In the genomic region with DNA sequence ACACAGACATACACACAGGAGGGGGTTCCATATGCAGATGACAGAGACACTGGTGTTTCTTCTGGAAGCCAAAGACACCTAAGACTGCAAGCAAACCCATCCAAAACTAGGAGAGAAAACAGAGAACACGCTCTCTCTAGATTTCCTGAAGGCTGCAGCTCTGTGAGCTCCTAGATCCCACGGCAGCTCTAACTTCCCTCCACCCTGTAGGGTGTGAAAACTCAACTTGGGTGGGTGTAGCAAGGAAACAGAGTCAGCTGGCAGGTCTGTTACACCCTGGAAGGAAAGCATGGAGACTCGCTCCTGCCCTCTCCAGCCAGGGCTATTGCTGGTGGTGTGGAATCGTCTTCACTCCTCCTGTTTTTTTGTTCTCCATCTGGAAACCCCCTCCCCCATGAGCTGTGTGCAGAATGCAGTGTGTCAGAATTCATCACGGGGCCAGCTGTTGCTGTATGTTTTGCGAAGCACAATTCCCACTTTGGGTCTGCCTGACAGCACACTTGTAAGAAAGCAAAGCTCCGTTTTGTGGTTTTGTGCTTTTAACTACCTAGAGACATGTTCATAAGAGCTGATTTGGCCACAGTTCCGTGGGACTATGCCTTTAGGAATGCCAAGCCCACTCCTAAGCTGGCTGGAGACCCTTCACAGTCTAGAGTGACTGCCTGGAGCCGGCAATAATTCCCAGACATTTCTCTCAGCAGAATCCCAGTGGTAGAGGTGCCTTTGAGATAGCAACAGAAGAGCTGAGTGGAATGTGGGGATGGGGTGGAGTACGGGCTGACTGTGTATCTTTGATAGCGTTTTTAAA, we compare ENCODE assay signal across 7 mouse cellular contexts. TPM values are rescaled to one million over a fixed set of nuclear protein-coding genes. Genes with fewer than 3 reads are reported as not detected.
A peak's percentile ranks its signal among the peaks of the same experiment; 100 is the strongest.
DNase-seq lines count a peak whose midpoint lies in the region; ATAC-seq lines count a peak whose summit lies in the region.

No protein-coding gene starts in this region.

- DNase-seq in liver, embryonic 11.5 days (ENCODE audit: low spot score): no peak
- no peak for DNase-seq in liver
- DNase-seq in thymus, postnatal 25 days: no peak
- no peak for DNase-seq in spleen, postnatal 10 days (ENCODE audit: low spot score in 2 of 2)

- no peaks in the 10 kb centered on the region for H3K36me3 ChIP-seq in liver, embryonic 11.5 days (ENCODE audit: control insufficient read depth, insufficient read depth, low read length)
- no peaks in the 10 kb centered on the region for H3K36me3 ChIP-seq in forebrain, embryonic 13.5 days (ENCODE audit: poor library complexity, severe bottlenecking)
- no peaks in the 10 kb centered on the region for H3K36me3 ChIP-seq in limb, embryonic 15.5 days
- H3K36me3 ChIP-seq in stomach, embryonic 14.5 days (ENCODE audit: control insufficient read depth, insufficient read depth, low read length): no peaks in the 10 kb centered on the region

- no peak overlapping the region for H3K27ac ChIP-seq in liver, embryonic 11.5 days (ENCODE audit: low read depth, low read length)
- H3K27ac ChIP-seq in forebrain, embryonic 13.5 days: peak overlapping the region; percentile 57
- H3K27ac ChIP-seq in limb, embryonic 15.5 days: peak overlapping the region; percentile 77
- H3K27ac ChIP-seq in stomach, embryonic 14.5 days (ENCODE audit: low read length): peak overlapping the region; percentile 28; the same call in 1 of the 2 replicates

- peak; percentile 14 for ATAC-seq in liver, embryonic 11.5 days (replicated peaks; ENCODE audit: low FRiP score)
- peak; percentile 34 for ATAC-seq in forebrain, embryonic 13.5 days
- no peak; the same call in 1 of the 2 replicates for ATAC-seq in limb, embryonic 15.5 days (ENCODE audit: insufficient number of reproducible peaks, low FRiP score, low TSS enrichment, low read depth)
- no peak for ATAC-seq in stomach, embryonic 14.5 days (ENCODE audit: insufficient number of reproducible peaks, insufficient read depth, low FRiP score, low read depth)

- H3K4me3 ChIP-seq in liver, embryonic 11.5 days (ENCODE audit: low read depth, low read length): peak overlapping the region; percentile 44
- 0 out of 2 replicates have a peak overlapping the region, but pooled peaks have one; percentile 13 for H3K4me3 ChIP-seq in forebrain, embryonic 13.5 days
- H3K4me3 ChIP-seq in limb, embryonic 15.5 days: peak overlapping the region; percentile 33
- H3K4me3 ChIP-seq in stomach, embryonic 14.5 days (ENCODE audit: low read depth, low read length): peak overlapping the region; percentile 25; the same call in 1 of the 2 replicates

- peaks cover 4% of the 10 kb centered on the region for H3K4me1 ChIP-seq in liver, embryonic 11.5 days (replicated peaks; ENCODE audit: control insufficient read depth, insufficient read depth, low read length)
- peaks cover 32% of the 10 kb centered on the region for H3K4me1 ChIP-seq in forebrain, embryonic 13.5 days
- H3K4me1 ChIP-seq in limb, embryonic 15.5 days: peaks cover 22% of the 10 kb centered on the region
- H3K4me1 ChIP-seq in stomach, embryonic 14.5 days (ENCODE audit: control insufficient read depth, insufficient read depth, low read length): peaks cover 28% of the 10 kb centered on the region; the same call in 1 of the 2 replicates

- H3K9me3 ChIP-seq in liver, embryonic 11.5 days (ENCODE audit: control insufficient read depth, low read length): no peaks in the 10 kb centered on the region
- no peaks in the 10 kb centered on the region for H3K9me3 ChIP-seq in forebrain, embryonic 13.5 days (replicated peaks)
- H3K9me3 ChIP-seq in limb, embryonic 15.5 days: no peaks in the 10 kb centered on the region
- H3K9me3 ChIP-seq in stomach, embryonic 14.5 days (ENCODE audit: control insufficient read depth, low read depth, low read length): no peaks in the 10 kb centered on the region

- WGBS in liver, embryonic 11.5 days: 39% methylated on average over 11 of the region's 11 CpGs
- WGBS in forebrain, embryonic 13.5 days: 28% methylated on average over 11 of the region's 11 CpGs
- WGBS in limb, embryonic 15.5 days: 19% methylated on average over 11 of the region's 11 CpGs
- 19% methylated on average over 11 of the region's 11 CpGs for WGBS in stomach, embryonic 14.5 days

- peak overlapping the region; percentile 74 for H3K4me2 ChIP-seq in liver, embryonic 11.5 days
- peak overlapping the region; percentile 39 for H3K4me2 ChIP-seq in forebrain, embryonic 13.5 days
- H3K4me2 ChIP-seq in limb, embryonic 15.5 days: peak overlapping the region; percentile 55
- H3K4me2 ChIP-seq in stomach, embryonic 14.5 days (replicated peaks; ENCODE audit: low read depth, low read length): peak overlapping the region; percentile 55

- H3K9ac ChIP-seq in liver, embryonic 11.5 days (ENCODE audit: low read depth, low read length): no peak overlapping the region
- peak overlapping the region; percentile 37; the same call in 1 of the 2 replicates for H3K9ac ChIP-seq in forebrain, embryonic 13.5 days
- no peak overlapping the region for H3K9ac ChIP-seq in limb, embryonic 15.5 days
- H3K9ac ChIP-seq in stomach, embryonic 14.5 days (replicated peaks; ENCODE audit: low read depth, low read length): no peak overlapping the region

- no peaks in the 10 kb centered on the region for H3K27me3 ChIP-seq in liver, embryonic 11.5 days (replicated peaks; ENCODE audit: control insufficient read depth, insufficient read depth, low read length)
- peaks cover 12% of the 10 kb centered on the region; the same call in 1 of the 2 replicates for H3K27me3 ChIP-seq in forebrain, embryonic 13.5 days
- no peaks in the 10 kb centered on the region for H3K27me3 ChIP-seq in limb, embryonic 15.5 days
- H3K27me3 ChIP-seq in stomach, embryonic 14.5 days (ENCODE audit: control insufficient read depth, insufficient read depth, low read length): no peaks in the 10 kb centered on the region

RNA-seq across cellular contexts. Expression of a gene that starts 11.7 kb away (rescaled TPM):
- 3.3 TPM in 2 replicates for polyA plus RNA-seq in liver, embryonic 11.5 days (2014; fragmentation: Nextera tagmentation; extraction: Ambion mirVana)
- 26.7 and 30.0 TPM in 2 replicates for polyA plus RNA-seq in forebrain, embryonic 13.5 days (2015; fragmentation: Nextera tagmentation; extraction: Ambion mirVana)
- polyA plus RNA-seq in limb, embryonic 15.5 days (2015; fragmentation: Nextera tagmentation; extraction: Ambion mirVana): 7.4 and 7.8 TPM in 2 replicates
- 7.6 and 10.5 TPM in 2 replicates for polyA plus RNA-seq in stomach, embryonic 14.5 days (2014; fragmentation: Nextera tagmentation; extraction: Ambion mirVana)

Comparison
In these comparisons a context has a peak if more than half of its experiments do, and no peak if none do; other contexts are left out.
1. ATAC-seq: peak in liver, embryonic 11.5 days (single experiment) and forebrain, embryonic 13.5 days (single experiment); none in limb, embryonic 15.5 days (single experiment) and stomach, embryonic 14.5 days (single experiment).
2. Peak in every context shown above with its lines, with median percentiles within 50 percentile points of each other: H3K4me2 ChIP-seq and H3K4me3 ChIP-seq.